Mouse (Mus musculus) monocyte, adult 2 months (primary cell): ENCODE data around the gene Akap5.

Source experiments
- DNase-seq, 2 experiments: peaks; one replicate each; pipeline ENCODE4 v3.0.0; 2022; ENCODE audit warnings: low spot score in 2 of 2, low read depth in 1 of 2

Akap5 gene

DNA sequence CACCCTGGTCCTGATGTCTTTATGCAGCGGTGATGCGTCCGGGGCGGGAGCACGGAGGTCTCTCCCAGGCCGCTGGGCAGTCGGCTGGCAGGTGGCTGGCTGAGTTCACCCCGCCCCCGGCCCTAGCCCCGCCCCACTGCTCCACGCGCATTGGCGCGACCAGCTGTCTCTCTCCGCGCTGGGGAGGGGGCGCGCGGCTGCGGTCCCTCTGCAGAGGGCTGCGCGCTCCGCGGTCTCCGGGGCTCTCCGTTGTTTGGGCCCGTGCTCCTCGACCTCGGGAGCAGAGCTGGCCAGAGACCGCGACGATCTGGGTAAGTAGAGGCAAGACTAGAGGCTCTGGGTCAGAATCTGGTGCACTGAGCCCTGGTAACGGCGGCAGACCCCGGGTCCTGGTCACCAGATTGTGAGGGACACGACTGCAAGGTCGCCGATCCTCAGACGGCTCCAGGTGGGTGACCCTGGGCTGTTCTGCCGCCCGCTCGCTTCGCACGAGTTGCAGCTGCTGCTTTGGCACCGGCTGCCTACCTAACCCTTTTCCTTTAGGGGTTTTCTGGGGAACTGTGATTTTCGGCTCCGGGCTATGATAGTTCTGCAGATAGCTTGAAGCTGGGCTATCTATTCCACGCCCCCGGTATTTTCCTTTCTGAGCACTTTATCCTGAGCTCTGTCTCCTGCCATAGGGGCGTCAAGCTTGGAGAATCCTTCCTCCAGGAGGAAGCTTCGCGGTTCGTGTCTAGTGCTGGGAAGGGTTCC is at the start of gene Akap5:
TSS of gene Akap5 (plus strand) at position 213 of the 753 bp plus-strand sequence.
- DNase-seq = no peak

DNA sequence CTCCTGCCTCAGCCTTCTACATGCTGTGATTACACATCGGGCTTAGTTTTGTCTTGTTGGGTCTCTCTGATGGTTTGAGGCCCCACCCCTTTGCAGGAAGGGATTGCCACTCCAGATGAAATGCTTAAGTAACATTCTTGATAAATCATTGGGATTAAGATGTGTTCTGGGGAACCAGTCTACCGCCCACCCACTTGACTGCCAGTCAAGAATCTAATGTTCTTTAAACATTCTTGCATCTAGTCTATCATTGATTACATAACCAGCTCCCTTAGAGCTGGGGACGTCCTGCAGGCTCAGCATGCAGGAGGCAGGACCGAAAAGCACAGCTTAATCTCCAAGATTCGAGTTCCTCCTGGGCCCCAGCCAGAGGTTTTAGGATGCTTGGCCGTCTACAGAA is 46.5 kb upstream of the Akap5 start:
- DNase-seq = no peak

DNA sequence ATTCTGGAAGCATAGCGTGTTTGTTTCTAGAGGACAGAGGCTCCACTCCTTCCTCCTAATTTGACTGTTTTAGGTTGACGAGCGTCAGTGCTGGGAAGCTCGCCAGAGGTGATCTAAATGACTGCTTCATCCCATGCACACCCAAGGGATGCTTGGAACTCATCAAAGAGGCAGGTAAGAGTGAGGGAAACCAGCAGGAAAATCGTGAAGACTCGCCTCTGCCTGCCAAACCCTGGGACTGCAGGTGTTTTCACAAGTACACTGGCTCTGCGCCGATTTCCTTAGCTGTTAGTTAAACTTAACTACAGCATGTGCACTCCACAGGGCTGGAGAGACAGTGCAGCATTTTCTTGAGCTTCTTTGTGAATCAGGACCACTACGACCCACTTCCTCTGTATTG is 44.1 kb upstream of the Akap5 start:
- DNase-seq = no peak

DNA sequence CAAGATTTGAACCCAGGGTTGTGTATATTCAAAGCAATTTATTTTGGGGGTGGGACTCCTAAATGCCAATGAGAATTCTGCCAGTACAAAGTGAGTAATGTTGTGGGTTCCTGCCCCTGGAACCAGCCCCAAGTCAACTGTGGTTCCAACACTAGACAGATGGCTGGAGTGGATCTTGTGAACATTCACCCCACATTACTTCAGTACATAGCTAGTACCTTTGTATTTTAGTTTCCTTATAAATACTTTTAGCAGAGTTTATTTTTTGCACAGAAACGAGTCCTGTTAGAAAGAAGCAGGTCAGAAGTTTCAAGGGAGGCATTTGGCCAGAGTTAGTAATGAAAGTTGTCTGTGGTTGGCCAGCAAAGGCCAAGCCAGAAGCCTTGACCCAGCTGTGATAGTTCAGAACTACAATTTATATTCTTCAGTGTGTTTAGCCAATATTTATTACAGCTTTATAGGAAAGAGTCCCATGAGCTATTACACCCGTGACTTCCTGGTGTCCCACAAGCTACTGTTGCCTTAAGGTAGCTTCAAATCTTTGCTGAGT is 43.5 kb upstream of the Akap5 start:
- DNase-seq = no peak

DNA sequence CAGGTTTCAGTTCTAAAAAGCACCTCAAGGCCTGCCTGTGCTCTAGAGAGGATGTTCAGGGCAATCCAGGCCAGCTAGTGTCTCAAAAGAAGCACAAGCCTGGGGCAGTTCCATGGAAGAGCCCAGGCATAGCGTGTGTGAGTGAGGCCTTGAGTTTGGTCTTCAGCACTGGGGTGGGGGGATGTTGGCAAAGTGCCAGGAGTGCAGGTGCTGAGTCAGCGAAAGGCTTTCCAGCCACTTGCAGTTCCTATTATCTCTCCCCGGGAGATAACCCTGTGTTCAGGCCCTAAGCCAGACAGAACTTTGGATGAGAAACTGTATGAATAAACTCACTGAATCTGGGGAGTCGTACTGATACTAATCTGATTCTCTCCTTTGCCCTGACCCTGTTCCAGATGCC is 42.6 kb upstream of the Akap5 start:
- DNase-seq = no peak

DNA sequence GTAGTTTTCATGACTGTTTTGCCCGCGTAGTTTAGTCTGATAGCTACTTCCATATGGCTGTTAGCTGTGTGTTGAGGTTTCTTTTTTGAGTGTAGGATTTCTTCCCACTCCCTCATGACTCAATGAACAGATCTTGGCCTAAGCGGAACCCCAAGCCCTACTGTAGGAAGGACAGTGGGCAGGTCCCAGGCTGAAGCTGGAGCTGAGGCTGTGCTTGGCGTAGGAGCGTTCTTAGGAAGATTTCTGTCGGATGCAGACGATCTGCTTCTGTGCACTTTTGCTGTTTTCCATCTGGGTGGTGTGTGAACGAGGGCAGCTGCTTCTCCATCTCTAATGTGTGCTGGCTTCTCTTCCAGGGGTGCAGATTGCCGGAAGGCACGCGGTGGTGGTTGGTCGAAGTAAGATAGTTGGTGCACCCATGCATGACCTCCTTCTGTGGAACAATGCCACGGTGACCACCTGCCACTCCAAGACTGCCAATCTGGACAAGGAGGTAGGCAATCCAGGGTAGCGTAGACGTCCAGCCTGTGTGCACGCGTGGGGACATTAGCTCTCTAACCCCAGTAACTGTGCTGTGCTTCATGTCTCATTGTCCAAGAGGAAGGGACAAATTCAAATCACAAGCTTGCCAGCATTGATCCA is 42.0 kb upstream of the Akap5 start:
- no peak for DNase-seq

DNA sequence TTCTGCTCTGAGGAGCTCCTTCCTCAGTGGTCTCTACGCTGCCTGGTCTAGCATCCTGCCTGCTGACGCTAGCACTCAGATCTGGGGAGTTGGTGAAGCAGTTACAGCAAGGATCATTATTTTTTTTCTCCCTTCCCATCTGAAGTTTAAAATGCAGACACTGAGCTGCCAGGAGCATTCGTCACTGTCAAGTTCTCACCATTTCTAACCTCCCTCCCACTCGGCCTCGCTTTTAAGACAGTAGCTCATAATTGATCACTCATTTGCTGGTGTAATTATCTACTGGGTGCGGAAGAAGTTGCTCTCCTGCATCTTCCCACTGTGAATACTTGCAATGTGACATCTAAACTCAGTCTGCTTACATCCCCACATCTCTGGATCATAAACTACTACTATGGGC is 39.3 kb upstream of the Akap5 start:
- DNase-seq = no peak

DNA sequence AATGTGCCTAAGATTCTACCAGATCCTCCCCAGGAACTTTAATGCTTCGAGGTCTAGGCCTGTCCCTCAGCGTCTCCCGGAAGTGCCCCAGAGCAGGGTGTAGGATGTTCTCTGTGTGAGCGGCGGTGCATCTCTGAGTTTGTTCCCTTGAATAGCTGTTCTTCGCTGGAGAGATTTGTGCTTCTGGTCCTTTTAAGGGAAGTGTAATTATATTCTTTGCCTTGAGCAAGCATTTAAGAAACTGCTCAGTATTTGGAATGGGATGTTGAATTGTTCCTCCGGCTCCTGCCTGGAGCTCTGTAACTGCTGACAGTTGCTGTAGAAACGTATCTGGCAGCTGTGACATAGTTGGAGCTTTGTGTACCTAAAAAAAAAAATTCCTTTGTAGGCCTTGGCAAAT is 36.7 kb upstream of the Akap5 start:
- DNase-seq = no peak

DNA sequence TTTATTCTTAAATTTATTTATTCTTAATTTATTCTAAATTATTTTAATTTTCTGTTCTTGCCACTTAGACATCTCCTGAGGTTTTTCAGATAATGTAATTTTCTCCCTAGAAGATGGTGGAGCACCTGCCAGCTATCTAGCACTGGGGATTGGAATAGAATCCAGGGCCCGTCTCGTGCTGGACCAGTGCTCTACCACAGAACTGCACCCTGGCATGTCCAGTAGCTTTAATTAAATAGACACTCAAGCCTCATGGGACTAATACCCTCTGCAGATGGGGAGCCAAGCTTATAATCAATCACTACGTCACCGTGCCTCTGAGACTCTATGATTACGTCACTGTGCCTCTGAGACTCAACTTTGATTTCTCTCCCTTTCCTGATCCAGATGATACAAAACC is 36.2 kb upstream of the Akap5 start:
- no peak for DNase-seq

DNA sequence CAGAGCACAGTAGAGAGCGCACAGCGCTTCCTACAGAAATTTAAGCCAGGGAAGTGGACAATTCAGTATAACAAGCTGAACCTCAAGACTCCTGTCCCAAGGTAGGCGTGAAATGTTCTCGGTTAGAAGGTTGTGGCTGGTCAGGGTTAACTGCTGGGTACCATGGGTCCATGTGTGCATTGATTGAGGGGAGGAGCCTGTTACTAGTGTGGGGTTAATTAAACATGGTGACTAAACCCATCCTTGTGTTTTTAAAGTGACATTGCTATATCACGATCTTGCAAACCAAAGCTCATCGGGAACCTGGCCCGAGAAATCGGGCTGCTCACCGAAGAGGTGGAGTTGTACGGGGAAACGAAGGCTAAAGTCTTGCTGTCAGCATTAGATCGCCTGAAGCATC is 35.3 kb upstream of the Akap5 start:
- no peak for DNase-seq

DNA sequence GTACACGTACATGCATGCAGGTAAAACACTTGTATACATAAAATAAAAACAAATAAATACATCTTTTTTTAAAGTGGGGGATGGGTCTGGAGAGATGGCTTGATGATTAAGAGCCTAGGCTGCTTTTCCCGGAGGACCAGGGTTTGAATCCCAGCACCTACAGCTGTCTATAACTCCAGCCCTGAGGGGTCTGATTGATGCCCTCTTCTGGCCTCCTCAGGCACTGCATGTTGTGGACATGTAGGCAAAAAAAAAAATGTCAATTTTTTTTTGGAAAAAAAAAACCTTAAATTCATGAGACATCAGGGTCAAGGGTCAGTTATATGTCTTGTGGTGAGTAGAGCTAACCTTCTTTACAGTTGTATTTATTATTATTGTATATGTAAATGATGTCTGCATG is 34.4 kb upstream of the Akap5 start:
- DNase-seq = no peak

DNA sequence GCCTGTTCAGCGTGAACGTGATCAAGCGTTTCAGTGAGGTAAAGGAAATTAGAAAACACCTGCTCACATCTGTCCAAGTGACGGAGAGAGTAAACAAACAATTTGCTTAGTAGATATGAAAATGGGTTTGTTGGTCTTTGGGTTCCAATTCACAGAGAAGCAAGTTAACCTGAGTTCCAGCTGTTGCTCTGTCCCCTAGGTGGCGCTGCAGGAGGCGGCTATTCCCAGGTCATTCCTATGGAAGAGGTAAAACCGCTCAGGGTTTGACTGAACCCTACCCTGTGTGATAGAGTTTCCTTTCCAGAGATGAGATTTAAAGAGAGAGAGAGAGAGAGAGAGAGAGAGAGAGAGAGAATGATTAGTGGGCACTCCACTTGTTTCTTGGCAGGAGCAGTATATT is 31.5 kb upstream of the Akap5 start:
- DNase-seq = no peak

DNA sequence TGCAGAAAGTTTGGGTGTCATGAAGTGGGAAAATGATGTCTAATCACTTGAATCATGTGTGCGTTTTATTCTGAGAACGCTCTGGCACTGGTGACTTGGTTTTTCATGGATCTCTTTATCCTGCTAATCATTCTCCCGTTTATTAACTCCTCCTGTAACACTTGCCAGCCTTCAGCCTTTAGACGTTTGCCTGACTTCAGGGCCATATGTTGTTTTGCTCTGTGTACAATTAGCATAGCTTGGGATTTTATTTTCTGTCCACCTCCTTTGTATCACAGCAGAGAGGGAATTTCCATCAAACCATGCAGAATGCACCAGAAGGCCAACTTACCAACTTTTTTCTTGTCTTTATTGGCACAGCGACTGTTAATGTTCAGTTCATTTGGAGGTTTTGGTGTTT is 26.9 kb upstream of the Akap5 start:
- no peak for DNase-seq

DNA sequence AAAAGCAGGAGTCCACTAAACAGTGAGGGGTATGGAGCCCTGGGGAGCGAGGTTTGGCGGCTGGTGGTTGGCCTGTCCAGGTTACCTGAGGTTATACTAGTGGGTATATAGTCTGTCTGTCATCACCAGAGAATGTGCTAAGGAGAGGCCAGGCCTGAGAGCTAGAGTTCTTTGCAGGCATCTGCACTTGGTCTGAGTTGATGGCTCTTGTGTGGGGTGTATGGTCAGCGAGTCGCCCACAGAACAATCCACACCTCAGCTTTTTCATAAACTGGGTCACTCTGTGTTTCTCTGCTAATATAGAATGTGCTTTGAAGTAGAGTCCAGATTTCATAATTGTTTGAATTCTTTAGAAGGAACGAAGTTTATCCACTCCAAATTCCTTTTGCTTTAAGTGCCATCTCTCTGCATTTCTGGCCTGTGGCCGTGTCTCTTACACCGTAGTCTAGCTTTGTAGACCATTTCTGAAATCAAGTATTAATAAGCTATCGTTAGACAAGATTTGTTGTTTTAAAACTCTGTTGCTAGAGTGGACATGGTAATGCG is 25.3 kb upstream of the Akap5 start:
- DNase-seq = no peak

DNA sequence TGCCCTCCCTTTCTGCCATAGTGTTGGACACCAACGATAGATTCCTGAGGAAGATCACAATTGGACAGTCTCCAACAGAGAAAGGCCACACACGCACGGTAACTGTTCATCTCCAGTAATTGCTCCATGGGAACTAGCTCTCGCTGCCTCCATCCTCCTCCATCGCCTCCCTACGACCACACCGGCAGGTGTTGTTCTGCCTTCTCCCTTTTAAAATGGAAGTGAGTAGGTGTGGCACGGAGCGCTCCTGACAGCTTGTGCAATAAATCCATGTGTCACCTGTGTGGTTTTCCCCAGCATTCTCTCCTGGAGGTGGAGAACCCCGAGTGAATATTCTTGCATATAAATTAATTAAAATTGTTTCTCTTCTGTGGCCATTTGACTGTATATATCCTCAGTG is 24.3 kb upstream of the Akap5 start:
- DNase-seq = no peak

DNA sequence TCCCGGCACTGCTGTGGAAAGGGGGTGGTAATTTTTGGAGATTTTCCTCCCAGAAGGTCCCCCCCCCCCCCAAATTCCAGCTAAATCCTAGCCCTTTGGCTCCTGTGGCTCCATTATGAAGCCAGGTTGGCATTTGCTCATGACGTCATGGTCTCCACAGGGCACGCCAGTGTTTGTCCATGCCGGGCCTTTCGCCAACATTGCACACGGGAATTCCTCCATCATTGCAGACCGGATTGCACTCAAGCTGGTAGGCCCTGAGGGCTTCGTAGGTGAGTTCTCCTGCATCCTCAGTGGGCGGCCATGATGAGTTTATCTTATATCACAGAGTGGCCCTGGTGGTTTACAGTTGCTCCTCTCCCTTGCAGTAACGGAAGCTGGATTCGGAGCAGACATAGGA is 21.2 kb upstream of the Akap5 start:
- DNase-seq = no peak

DNA sequence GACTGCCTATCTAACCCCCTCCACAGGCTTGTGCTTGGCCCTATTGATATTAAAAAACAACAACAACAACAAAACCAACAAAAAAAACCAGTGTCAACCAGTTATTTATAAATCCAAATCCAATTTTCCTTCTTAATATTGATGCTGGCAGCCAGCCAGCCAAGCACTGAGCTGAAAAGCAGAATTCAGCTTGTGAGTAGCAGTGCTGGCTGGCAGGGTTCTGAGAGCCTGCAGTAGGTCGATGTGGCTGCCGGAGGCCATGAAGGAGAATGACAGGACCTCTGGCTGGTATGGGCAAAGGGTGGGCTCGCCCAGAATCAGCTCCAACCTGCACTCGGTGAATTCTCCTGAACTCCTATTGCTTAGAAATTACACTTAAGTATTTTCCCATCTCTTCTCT is 20.5 kb upstream of the Akap5 start:
- DNase-seq = no peak

DNA sequence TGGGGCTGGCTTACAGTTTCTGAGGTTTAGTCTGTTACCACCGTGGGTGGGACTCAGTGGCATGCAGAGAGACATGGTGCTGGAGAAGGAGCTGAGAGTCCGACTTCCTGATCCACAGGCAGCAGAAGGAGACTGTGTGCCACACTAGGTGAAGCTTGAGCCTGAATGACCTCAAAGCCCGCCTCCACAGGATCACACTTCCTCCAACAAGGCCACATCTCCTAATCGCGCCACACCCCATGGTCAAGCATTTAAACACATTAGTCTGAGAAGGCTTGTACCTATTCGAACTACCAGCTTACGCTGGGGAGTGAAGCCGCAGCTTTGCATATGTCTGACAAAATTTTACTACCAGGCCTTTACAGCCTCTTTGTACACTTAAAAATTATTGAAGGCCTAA is 19.6 kb upstream of the Akap5 start:
- no peak for DNase-seq

DNA sequence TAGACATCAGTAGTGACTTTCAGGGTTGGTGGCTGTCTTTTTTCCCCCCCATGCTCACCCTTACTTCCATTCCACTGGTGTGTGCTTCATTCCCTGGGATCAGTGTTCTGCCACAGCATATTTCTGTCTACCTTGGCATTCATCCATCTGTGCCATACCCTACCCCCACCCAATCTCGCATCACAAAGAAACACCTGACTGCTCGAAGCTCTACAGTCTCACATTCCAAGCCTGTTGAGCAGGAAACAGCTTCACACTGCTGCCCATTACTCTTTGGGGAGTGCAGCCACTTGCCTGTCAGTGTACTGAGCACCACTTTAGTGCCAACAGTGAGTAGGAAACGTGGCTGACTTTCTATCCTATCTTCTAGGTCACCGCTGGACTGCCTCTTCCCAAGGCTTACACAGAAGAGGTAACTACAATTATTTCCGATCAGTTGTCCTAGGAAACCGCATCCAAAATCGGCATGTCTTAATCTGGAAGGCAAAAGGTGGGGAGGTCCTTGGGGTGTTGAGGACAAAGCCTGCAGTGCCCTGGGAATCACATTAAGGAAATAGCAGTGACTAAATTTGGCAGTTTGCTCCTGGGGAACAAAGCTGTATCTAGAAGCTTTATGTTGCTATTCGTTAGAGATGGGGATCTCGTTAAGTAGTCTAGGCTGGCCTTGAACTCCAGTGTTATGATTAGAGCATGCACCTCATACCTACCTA is 17.7 kb upstream of the Akap5 start:
- DNase-seq = no peak

DNA sequence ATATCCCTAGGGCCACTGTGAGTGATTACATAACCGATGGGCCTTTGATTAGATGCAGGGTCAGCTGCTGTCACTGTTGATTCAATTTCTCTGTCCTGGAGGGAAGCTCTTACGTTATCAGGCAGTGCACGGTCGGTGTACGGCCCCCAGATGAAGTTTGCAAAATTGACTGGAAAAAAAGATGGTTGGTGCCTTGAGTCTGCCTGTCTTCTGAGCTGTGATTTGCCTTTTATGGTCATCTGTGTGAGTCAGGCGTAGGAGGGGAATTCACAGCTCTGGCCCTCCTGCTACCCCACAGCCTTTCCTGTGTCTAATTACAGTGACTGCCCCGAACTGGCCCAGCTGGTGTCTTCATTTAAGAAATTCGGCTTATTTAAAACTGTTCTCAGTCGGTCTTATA is 16.7 kb upstream of the Akap5 start:
- DNase-seq = no peak

DNA sequence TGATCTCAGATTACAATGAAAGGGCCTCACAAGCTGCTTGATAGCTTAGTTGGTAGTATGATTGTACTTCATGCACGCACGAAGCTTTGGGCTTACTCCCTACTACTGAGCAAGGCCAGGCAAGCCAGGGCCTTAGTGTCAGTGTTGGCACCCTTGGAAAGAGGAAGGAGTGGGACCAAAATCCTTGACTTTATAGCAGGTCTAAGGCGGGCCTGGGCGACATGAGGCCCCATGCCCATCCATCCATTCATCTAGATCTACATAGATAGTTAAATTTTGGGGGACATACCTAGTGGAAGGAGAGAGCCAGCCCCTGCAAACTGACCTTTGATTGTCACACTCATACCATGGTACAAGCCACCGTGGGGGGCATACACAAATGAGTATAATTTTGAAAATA is 16.3 kb upstream of the Akap5 start:
- DNase-seq = no peak

DNA sequence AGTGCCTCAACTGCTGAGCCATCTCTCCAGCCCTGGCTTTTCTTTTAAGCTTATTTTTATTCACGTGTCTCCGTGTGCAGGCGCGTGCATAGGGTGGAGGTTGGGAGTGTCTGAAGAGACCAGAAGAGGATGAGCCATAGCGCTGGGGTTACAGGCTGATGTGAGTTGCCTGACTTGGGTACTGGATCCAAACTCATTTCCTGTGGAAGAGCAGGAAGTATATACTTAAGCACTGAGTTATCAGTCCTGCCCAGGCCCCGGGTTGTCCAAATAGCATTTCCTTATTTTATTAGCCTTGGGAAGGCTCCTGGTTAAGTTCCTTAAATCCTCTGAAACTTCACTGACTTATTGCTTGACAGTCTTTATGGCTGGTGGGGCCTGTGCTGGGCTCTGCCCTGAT is 14.7 kb upstream of the Akap5 start:
- no peak for DNase-seq
